Mouse (Mus musculus) left cerebral cortex, adult 8-10 months (tissue): ENCODE data around the gene Krt34. TPM values are rescaled to one million over a fixed set of nuclear protein-coding genes. Genes with fewer than 3 reads are reported as not detected.
A peak's percentile ranks its signal among the peaks of the same experiment; 100 is the strongest.

ENCODE experiments used
- DNase-seq, 2 experiments: peaks; one replicate each; pipeline ENCODE4 v3.0.0; 2022; ENCODE audit warnings: low spot score in 2 of 2
- total RNA-seq, 4 experiments: library from RNA; stranded (reverse); gene quantifications; 2 replicates each; pipeline ENCODE4 v1.2.4; 2022

Gene Krt34
- total RNA-seq, 4 experiments from 2014 or later, result not detected

DNA sequence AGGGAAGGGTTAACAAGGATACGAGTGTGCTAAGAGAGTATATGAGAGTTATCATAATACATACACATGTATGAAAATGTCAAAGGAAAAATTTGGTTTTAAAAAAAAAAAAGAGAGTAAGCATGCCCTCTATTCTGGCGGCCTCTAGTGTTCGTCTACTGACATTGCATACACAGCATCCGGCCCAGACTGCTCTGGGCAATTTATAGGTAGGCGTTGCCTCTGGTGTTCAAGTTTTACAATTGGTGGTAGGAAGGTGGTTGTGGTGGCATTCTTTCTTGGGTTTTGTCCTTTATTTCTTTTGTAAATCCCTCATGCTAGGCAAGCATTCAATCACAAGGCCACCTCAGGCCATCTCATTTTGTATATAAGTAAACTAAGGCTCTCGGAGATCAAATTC lies 36.5 kb downstream of the Krt34 start:
- DNase-seq, result peak in 1 of 2 experiments; percentile 34

- DNase-seq, result no peak
Observed at GRCm38 (mm10) chr11:99999091-99999490, 42.3 kb downstream of the Krt34 start.

- DNase-seq, result no peak
Observed at GRCm38 (mm10) chr11:99994384-99994661, 47.0 kb downstream of the Krt34 start.

DNA sequence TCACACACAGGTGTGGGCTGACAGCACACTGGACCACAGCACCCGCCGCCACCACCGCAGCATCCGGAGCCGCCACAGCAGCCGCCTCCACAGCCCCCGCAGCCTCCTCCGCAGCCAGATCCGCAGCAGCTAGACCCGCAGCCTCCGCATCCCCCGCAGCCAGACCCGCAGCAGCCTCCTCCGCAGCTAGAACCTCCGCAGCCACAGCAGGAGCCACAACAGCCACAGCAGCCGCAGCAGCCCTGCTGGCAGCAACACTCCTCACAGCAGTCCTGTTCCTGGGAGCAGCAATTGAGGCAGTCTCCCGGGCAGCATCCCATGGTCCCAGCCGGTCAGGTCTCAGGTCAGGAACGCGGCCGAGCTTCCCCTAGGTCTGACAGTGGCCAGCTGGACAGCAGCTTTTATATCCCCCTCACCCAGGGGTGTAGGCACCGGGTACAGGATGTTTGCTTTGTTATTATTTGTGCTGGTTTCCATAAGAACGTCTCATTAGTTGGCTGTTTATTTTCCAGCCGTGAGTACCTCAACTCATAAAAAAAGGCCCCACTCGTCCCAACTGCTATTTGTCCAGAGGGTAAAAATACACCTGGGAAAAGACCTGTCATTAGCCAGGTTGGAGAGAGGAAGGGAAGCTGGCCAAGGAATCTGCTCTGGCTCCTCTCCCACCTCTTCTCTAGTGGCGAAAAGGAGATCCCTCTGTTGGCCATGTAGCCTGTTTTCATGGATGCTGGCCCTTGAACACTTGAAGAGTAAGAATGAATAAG lies 47.6 kb downstream of the Krt34 start, which contains the start of gene Krtap17-1:
Gene Krtap17-1, minus strand, starts transcription at position 375 of the 764 bp plus-strand sequence.
- DNase-seq, result no peak

GRCm38 (mm10) chr11:99990571-99990970 lies 50.8 kb downstream of the Krt34 start:
- DNase-seq, result no peak

GRCm38 (mm10) chr11:99989881-99990405 lies 51.4 kb downstream of the Krt34 start:
- DNase-seq, result no peak

DNA sequence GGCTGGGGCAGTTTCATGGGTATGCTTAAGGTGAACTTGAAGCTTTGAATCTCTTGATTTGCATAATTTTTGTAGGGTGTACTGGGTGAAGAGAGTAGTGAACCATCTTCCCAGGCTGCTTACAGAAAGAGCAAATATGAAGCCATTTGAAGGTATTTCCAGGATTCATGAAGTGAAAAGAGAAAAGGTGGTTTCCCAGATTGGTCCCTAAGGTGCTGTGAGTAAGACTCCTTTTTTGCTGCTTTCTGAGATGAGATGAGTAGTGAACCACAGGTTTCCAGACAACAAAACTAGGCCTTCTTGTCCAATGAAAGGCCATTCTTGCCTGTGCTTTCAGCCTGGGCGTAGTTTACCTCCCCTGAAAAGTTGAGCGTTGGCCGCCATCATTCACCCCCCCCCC lies 52.8 kb downstream of the Krt34 start:
- no peak for DNase-seq

Other genes with a start within 250 kb of the Krt34 start
- not detected for gene Gm11596, start 248.1 kb downstream of the Krt34 start, total RNA-seq
- not detected for gene Gm11569, start 242.6 kb downstream of the Krt34 start, total RNA-seq
- gene Gm11554, start 237.1 kb downstream of the Krt34 start, total RNA-seq, result not detected
- gene Krtap4-13, start 231.7 kb downstream of the Krt34 start, total RNA-seq, result not detected
- gene Gm11564, start 225.9 kb downstream of the Krt34 start, total RNA-seq, result not detected
- not detected for gene 2300003K06Rik, start 203.5 kb downstream of the Krt34 start, total RNA-seq
- gene Krtap4-16, start 189.9 kb downstream of the Krt34 start, total RNA-seq, result not detected
- not detected for gene Gm11568, start 183.6 kb downstream of the Krt34 start, total RNA-seq
- not detected for gene Gm11559, start 177.1 kb downstream of the Krt34 start, total RNA-seq
- not detected for gene Krtap9-1, start 168.2 kb downstream of the Krt34 start, total RNA-seq
- gene Gm11567, start 162.4 kb downstream of the Krt34 start, total RNA-seq, result not detected
- not detected for gene Krtap31-1, start 133.6 kb downstream of the Krt34 start, total RNA-seq
- gene Gm11565, start 126.8 kb downstream of the Krt34 start, total RNA-seq, result not detected
- gene Krtap31-2, start 105.3 kb downstream of the Krt34 start, total RNA-seq, result not detected
- not detected for gene Krtap9-5, start 93.1 kb downstream of the Krt34 start, total RNA-seq
- not detected for gene Krtap29-1, start 62.5 kb downstream of the Krt34 start, total RNA-seq
- not detected for gene Krtap16-1, start 55.0 kb downstream of the Krt34 start, total RNA-seq
- gene Krtap17-1, start 47.6 kb downstream of the Krt34 start, total RNA-seq, result not detected
- gene Krt33a, start 25.3 kb downstream of the Krt34 start, total RNA-seq, result not detected
- gene Krt33b, start 11.7 kb downstream of the Krt34 start, total RNA-seq, result not detected
- gene Krt31, start 9.0 kb upstream of the Krt34 start, total RNA-seq, result not detected
- gene Krt32, start 46.7 kb upstream of the Krt34 start, total RNA-seq, result not detected
- not detected for gene Krt35, start 54.7 kb upstream of the Krt34 start, total RNA-seq
- gene Krt36, start 64.1 kb upstream of the Krt34 start, total RNA-seq, result not detected
- not detected for gene Krt13, start 80.0 kb upstream of the Krt34 start, total RNA-seq
- gene Krt15, start 94.4 kb upstream of the Krt34 start, total RNA-seq, result not detected
- gene Krt19, start 107.1 kb upstream of the Krt34 start, total RNA-seq, result not detected
- gene Krt9, start 151.7 kb upstream of the Krt34 start, total RNA-seq, result 1 to 10 TPM; 4.2 to 5.0 (median 4.4) TPM
- not detected for gene Krt14, start 166.0 kb upstream of the Krt34 start, total RNA-seq
- not detected for gene Krt16, start 207.3 kb upstream of the Krt34 start, total RNA-seq
- under 1 TPM in 1 of 4 experiments, not detected in 3; 0.50 TPM for gene Krt17, start 219.5 kb upstream of the Krt34 start, total RNA-seq
- not detected for gene Krt42, start 228.3 kb upstream of the Krt34 start, total RNA-seq